Mouse (Mus musculus) embryonic fibroblast, embryonic 13.5 days (primary cell): Measurements from ENCODE around the gene Gli3. TPM values are rescaled to one million over a fixed set of nuclear protein-coding genes. Genes with fewer than 3 reads are reported as not detected.

Experiments used
- H3K27ac ChIP-seq: 2 replicates; pipeline ENCODE4 v1.5.1; 2012; ENCODE audit warnings: low read length, control low read depth, inconsistent platforms; ENCODE audit not compliant: insufficient read depth
- H3K4me1 ChIP-seq: 2 replicates; pipeline ENCODE4 v1.6.1; 2011; ENCODE audit warnings: low read length; ENCODE audit not compliant: control insufficient read depth, insufficient read depth
- H3K4me3 ChIP-seq: 2 replicates; pipeline ENCODE4 v1.5.1; 2011; ENCODE audit warnings: mild to moderate bottlenecking, control low read depth, low read length; ENCODE audit not compliant: insufficient read depth
- CTCF ChIP-seq: IDR thresholded peaks from 2 replicates; pipeline ENCODE4 v1.5.1; 2011; ENCODE audit warnings: mild to moderate bottlenecking, control low read depth, low read length, moderate library complexity, borderline replicate concordance; ENCODE audit not compliant: insufficient read depth
- POLR2A ChIP-seq: IDR thresholded peaks from 2 replicates; pipeline ENCODE4 v1.6.1; 2011; ENCODE audit warnings: low read depth, mild to moderate bottlenecking, control low read depth, low read length, moderate library complexity
- polyA plus RNA-seq: library from polyadenylated mRNA; stranded (reverse); fragments of >200 nt; gene quantifications from 2 replicates; pipeline ENCODE4 v1.2.4, GENCODE M21; 2011; ENCODE audit warnings: low read depth; ENCODE audit not compliant: missing spikeins, insufficient read length

Gene Gli3
- polyA plus RNA-seq, 1 experiment, result 64.3 TPM

- no peak overlapping the region for H3K4me3 ChIP-seq
- peak overlapping the region; percentile 72 for H3K27ac ChIP-seq
- TF ChIP-seq POLR2A, result no peak
- peaks cover 33% of the 10 kb centered on the region for H3K4me1 ChIP-seq
These were observed 201.7 kb downstream of the Gli3 start for GRCm38 (mm10) chr13:15664580-15665201.

DNA sequence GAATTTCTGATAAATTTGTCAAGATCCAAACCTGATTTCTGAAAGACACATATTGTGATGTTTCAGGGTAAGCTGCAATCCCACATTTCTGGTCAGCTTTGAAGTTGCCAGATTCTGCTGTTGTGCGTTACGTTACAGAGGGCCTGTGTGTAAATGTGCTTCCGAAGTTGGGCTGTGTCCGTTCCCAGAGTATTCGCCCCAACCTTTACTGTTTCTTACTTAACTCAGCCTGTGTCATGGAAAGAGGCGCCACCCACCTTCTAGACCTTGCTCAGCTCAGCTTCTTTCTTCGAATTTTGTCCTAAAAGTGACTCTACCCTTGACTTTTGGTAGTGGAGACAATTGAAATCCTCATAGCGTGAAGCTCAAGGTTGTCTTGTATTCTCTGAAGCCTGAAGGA is 202.5 kb downstream of the Gli3 start:
- Histone ChIP-seq H3K27ac (peak overlapping the region; percentile 47), H3K4me1 (peaks cover 26% of the 10 kb centered on the region), H3K4me3 (no peak overlapping the region)
- no peak for TF ChIP-seq POLR2A
- TF ChIP-seq CTCF, result no peak

DNA sequence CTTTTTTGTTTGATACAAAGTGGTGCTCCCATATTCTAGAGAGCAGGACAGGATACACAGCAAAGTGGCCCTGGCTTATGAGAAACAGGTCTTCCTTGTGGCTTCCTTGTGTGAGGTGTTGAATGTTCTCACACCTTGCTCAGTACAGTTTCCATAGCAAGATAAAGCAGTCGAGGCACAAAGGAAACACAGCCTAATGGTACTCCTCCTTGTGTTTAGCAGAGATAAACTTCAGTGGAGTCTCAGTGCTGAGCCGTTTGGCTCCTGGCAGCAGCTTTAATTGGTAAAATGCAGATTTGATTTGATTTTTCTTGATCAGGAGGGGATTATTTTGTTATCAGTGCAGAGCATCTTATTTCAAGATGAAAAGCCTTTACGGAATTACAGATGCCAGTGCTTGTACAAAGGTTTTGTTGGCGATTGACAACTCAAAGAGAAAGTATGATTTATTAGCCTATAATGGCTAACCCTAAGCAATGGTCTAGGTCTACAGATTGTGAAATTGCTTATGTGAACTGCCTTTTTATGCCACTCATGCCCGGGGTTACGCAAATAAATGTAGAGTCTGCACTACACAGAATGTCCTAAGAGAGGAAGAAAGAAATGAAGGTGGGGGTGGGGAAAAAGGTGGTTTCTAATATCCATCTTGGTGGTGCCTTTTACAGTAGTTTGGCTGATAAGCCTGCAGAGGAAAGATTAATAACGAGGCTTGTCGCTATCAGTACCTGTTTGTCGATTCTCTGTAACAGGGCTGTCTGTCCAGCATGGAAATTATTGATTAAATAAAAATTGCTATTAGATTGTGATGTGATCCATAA is 207.3 kb downstream of the Gli3 start:
- Histone ChIP-seq H3K4me1 (peaks cover 8% of the 10 kb centered on the region), H3K27ac (no peak overlapping the region), H3K4me3 (no peak overlapping the region)
- no peak for TF ChIP-seq POLR2A
- TF ChIP-seq CTCF, result no peak

DNA sequence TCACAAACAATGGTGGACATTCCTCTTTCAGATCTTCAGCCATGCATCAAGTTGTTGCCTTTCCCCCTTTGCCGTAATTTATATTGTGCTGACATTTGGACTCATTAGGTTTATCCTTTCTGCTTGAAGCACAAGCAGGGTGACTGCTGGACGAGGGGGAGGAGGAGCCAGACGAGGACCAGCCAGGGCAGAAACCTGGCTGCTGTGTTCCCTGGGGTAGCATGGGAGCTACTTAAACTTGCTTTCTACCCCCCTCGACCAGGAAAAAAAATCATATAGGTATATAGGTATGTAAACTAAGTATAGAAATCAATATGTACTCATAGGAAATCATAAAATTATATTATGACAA is 207.9 kb downstream of the Gli3 start:
- Histone ChIP-seq H3K27ac (no peak overlapping the region), H3K4me3 (no peak overlapping the region), H3K4me1 (peaks cover 2% of the 10 kb centered on the region; the same call in 1 of the 2 replicates)
- no peak for TF ChIP-seq CTCF
- no peak for TF ChIP-seq POLR2A

DNA sequence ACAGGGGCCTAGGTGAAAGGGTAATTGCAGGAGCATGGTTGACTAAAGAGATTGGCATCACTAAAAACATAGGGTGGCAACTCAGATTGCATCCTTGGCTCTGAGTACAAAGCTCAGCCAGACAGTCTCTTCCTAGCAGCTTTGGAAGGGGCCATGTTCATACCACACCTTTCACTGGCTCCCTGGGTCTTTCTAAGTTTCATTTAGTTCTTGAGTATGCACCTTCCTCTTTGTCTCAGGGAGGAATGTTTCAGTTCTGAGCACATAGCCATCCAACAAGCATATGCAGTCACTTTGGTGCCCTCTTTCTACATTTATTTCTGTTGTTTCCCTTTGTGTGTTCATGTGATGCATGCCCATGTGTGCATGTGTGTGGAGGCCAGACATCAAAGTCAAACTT is 212.4 kb downstream of the Gli3 start:
- TF ChIP-seq CTCF, result no peak
- no peak for TF ChIP-seq POLR2A
- Histone ChIP-seq H3K4me1 (no peaks in the 10 kb centered on the region), H3K27ac (no peak overlapping the region), H3K4me3 (no peak overlapping the region)

DNA sequence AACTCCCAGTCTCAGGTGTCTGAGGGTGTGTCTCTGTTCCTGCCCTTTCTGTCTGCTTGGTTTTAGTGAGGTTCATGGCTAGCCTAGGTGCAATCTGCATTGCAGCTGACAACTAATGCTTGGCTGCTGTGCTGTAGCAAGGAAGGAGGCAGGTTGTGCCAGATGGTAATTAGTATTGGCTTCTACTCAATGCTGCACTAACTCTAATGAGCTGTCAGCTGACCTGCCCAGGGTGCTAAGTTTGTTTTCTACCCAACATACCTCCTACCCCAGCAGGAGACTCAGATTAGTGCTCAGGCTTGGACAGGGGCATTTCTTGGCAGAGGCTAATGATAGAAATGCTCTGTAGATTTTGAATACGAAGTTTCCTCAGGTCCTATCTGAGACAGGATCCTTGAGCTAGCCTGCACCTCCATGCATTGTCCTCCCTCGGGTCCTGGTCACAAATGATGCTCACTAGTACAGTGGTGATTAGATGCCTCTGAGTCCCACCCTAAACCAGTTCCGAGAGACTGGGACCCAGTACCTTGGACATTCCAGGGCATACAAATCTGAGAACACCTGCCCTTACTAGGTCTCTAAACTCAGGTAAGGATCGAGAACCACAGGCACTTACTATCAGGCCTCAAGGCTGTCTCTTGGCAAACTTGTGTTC is 214.2 kb downstream of the Gli3 start:
- TF ChIP-seq POLR2A (no peak), CTCF (no peak)
- no peak overlapping the region for H3K27ac ChIP-seq

DNA sequence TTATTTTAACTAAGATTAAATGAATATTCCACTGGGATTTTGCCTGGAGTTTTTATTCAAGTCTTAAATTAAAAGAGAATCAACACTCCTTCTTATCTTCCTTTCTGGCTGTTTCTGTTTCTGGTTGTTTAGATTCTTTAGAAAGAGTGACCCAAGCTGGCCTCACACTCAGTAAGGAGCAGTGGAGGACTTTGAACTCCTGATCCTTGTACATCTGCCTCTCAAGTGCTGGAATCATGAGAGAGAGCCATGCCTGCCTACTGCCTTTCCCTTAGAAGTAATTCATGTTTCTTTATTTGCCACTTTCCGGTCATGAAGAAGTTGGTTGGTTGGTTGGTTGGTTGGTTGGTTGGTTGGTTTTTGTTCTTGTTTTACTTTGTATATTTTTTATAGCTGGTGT is 218.5 kb downstream of the Gli3 start:
- no peak for TF ChIP-seq CTCF
- TF ChIP-seq POLR2A, result no peak
- Histone ChIP-seq H3K27ac (no peak overlapping the region), H3K4me3 (no peak overlapping the region), H3K4me1 (no peaks in the 10 kb centered on the region)

More for the DNA sequence above, 214.2 kb downstream of the Gli3 start:
- Histone ChIP-seq H3K4me1 (no peaks in the 10 kb centered on the region), H3K4me3 (no peak overlapping the region)

GRCm38 (mm10) chr13:15683006-15683405 is 220.0 kb downstream of the Gli3 start:
- Histone ChIP-seq H3K27ac (no peak overlapping the region), H3K4me1 (no peaks in the 10 kb centered on the region), H3K4me3 (no peak overlapping the region)
- TF ChIP-seq POLR2A (no peak), CTCF (no peak)

GRCm38 (mm10) chr13:15688074-15688825 is 225.2 kb downstream of the Gli3 start:
- TF ChIP-seq CTCF (no peak), POLR2A (no peak)
- no peak overlapping the region for H3K27ac ChIP-seq
- no peak overlapping the region for H3K4me3 ChIP-seq
- H3K4me1 ChIP-seq, result peaks cover 2% of the 10 kb centered on the region; the same call in 1 of the 2 replicates
